Mouse (Mus musculus): ENCODE results near the gene Sec14l5.

Gene Sec14l5

DNA sequence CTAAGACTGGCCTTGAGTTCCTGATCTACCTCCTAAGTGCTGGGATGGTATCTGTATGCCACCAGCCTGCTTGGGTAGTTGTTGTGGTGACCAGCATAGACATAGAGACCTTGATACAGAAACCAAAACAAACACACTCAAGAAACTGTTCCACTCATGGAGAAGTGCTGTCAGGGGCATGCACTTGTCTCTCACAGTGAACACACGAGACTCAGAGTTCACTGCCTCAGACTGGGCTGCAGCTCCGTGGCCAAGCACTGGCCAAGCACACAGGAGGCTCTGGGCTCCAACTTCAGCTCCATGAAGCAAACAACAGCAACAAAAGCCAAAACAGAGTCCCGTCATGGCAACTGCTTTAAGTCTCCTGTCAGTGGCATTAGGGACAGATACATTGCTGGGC lies 8.1 kb downstream of the Sec14l5 start:
- no peak for DNase-seq

DNA sequence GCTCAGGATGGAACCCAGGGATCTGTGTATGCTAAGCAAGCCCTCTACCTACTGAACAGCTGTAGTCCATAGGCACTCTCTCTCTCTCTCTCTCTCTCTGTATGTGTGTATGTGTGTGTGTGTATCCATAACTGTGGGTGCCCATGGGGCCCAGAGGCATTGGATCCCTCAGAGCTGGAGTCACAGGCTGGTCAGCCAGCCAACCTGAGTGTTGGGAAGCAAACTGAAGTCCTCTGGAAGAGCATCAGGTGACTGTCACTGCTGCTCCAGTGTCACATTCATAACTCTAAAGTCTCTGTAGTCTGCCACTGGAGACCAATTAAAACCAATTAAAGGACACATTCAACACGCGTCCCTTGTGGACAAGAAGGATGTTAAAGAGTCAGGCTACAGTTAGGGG lies 9.6 kb downstream of the Sec14l5 start:
- DNase-seq = no peak

DNA sequence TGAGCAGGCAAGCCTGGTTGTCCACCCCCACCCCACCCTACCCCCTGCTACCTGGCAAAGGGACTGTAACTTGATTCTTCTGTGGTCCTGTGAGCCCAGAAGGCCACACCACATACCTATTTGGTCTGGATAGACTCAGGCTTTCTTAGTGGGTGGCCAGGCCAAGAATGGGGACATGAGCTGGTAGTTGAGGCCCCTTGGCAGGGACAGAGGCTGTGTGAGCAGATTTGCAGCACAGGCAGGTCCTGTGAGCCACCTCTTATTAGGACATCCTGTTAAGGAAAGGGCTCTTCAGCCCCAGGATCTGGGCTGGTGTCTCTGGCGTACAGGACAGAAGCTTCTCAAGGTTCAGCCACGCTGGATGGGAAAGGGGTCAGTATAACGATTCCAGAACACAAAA lies 10.2 kb downstream of the Sec14l5 start:
- no peak for DNase-seq

GRCm38 (mm10) chr16:5159248-5159647 lies 12.3 kb downstream of the Sec14l5 start:
- no peak for DNase-seq

GRCm38 (mm10) chr16:5164327-5164726 lies 17.4 kb downstream of the Sec14l5 start:
- no peak for DNase-seq

- DNase-seq = no peak
Measured at GRCm38 (mm10) chr16:5168038-5168437, 21.1 kb downstream of the Sec14l5 start.

DNA sequence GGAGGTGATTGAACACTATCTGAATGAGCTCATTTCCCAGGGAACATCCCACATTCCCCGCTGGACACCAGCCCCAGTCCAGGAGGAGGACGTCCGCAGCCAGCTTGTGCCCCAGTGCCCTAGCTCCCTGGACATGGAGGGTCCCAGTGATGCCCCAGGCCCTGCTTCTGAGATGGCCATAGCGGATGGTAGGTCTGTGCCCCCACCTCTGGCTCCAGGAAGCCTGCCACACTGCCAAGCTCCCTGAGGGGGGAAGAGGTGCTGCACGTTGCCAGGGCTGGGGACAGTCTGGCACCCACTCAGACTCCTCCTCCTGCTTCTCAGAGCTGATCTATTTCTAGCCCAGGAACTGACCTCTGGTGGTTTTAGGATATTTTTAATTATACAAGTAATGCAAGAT lies 21.9 kb downstream of the Sec14l5 start:
- no peak for DNase-seq

DNA sequence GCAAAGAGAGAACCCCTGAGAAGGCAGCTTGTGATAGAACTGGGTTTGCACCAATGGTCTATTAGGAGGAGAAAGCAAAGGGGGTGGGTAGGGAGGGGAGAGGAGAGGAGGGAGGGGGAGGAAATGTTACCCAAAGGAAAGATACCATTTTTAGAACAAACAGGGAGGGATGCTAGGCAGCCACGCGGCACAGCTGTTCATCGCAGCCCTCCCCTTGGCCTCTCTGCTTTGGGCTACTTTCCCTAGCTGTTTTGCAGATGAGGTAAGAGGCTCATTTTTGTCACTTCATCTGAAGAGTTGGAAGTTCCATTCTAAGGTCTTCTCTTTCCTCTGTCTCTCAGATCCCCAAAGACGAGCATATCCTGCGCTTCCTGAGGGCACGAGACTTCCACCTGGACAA lies 25.7 kb downstream of the Sec14l5 start:
- DNase-seq = no peak

- DNase-seq = no peak
Measured at GRCm38 (mm10) chr16:5183310-5183975, 36.5 kb downstream of the Sec14l5 start.

- DNase-seq = no peak
Measured at GRCm38 (mm10) chr16:5184101-5184500, 37.2 kb downstream of the Sec14l5 start.

DNA sequence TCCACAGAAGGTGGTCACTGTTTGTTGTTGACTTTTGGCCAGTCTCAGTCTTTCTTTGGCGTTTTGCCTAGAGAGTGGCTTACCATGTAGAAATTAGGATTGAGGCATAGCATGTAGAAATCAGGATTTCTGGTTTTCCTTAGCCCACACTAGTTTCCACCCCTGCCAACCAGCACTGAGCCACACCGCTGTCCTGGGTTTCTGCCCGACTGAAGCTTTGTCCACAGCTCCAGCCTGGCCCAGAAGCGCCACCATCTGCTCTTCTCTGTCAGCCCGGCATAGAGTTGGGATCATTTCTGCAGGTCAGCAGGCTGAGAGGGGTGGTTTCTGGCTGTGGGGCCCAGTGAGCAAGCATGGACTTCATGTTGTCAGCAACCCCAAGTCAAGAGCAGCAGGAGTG lies 38.0 kb downstream of the Sec14l5 start:
- peak; percentile 46 for DNase-seq

DNA sequence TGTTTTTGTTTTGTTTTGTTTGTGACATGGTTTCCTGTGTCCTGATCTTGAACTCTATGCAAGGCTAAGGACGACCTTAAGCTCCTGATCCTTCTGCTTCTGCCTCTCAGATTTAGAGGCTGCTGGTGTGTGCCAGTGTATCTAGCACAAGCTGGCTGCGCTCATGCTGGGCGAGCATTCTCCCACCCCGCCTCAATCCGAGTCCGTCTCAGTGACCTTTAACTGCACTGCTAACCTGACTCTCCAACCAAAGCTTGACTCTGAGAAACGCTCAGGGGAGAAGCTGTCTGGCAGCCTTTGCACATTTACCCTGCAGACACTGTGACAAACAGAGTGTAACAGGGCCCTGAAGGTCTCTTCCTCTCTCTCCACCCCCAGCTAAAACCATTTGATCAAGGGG lies 38.8 kb downstream of the Sec14l5 start:
- no peak for DNase-seq

- DNase-seq = peak; percentile 58
Measured at GRCm38 (mm10) chr16:5186234-5186633, 39.3 kb downstream of the Sec14l5 start.

DNA sequence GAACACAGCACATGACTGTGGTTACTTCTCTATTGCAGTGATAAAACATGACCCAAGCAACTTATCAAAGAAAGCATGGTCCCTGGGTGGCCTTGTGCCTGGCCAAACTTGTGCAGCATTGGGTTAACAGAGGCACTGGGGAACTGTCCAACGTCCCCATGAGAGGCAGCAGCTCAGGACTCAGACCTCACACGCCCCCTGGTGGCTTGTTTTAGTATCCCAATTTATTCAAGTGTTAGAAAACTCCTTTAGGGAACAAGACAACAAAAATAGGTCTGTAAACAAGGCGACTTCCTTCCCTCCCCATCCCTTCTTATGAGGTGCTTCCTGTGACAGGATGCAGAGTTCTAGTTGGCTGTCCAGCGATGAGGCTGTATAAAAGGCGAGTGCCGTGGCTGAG lies 48.2 kb downstream of the Sec14l5 start:
- DNase-seq = peak; percentile 54

DNA sequence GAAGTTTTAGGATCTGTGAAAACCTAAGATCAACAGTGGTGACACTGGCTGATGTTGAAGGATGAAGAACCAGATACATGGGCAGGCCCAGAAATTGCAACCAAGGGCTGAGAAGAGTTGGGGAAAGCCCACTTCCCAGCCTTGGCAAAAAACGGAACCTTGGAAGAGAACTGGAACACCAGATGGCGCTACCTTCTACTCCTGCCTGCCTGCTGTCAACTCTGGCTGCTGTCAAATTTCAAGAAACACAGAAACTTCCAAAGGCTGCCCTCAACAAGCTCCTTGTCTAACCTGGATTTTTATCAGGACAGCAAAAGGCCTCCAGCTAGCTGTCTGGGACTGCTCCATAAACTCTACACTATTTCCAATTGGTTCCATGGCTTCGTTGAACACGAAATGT lies 55.8 kb downstream of the Sec14l5 start:
- no peak for DNase-seq

- DNase-seq = no peak
Measured at GRCm38 (mm10) chr16:5203200-5203599, 56.3 kb downstream of the Sec14l5 start.

GRCm38 (mm10) chr16:5203668-5204433 lies 56.9 kb downstream of the Sec14l5 start, which contains the start of gene Nagpa:
TSS of gene Nagpa (minus strand) at chr16:5204012.
- peak; percentile 75 for DNase-seq

DNA sequence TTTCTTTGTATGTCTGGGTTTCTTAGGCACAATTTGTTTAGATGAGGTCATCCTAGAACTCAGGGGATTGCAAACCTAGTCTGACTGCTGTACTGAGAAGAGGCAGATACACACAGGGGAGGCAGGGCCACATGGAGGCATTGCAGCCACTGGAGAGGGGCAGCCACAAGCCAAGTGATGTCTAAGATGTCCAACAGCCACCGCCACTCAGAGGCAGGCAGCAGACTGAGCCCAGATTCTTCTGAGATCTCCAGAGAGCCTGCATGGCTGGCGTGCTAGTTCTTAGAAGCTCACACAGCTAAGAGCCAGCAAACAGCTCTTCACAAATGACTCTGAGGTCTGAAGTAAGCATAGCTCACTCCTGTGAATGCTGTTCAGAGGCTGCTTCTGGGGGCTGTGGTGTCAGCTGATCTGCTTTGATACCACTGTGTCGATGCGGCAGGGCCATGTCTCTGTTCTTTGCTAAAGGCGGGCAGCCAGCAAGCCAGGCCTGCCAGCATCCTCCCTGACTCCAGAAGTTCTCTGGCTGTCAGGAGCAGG lies 58.6 kb downstream of the Sec14l5 start:
- DNase-seq = no peak

DNA sequence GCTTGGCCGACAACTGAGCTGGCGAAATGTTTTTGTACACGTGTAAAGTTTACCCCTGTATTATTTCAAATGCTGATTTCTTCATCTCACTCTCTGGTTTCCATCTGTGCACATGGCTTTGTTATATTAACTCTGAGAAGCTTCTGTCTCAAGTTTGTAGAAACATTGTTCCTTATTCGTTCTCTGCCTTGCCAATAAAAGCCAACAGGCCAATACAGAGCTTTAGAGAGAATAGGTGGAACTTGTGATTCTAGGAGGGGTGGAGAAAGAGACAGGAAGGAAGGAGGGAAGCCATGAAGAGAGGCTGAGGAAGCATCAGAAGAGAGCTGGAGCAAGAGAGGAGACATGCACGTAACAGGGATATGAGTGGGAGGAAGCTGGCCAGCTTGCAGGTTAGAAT lies 59.1 kb downstream of the Sec14l5 start:
- DNase-seq = no peak

DNA sequence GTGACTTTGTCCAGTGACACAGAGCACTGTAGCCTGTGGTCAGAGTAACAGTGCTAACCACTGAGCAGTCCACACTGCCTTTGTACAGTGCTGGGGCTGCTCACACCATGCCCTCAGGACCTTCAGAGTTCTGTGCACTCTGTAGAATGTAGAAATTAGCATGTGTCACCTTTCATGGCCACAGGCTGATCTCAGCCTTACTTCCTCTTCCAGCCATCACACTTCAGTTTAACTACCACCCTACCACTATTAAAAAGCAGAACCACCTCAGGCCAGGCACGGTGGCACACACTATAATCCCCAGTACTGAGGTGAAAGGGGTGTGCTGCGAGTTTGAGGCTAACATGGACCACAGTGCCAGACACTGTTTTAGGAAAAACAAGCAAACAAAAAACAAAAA lies 63.5 kb downstream of the Sec14l5 start:
- no peak for DNase-seq

DNA sequence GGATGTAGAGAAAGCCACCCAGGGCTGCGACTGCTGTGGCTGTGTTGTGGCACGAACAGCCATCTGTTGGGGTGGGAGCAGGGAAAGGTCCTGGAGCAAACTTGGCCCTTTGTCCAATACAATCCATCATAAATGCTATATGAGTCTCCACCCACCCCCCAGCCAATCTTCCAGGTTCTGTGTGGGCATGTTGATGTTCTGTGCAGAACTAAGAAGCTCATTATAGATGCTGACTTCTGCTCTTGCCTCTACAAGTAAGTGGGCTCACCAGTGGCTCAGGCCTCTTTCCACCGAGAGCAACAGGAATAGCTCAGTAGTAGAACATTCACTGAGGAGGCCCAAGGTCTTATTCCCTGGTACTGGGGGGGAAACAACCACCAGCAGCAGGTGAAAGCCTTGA lies 65.2 kb downstream of the Sec14l5 start:
- no peak for DNase-seq

DNA sequence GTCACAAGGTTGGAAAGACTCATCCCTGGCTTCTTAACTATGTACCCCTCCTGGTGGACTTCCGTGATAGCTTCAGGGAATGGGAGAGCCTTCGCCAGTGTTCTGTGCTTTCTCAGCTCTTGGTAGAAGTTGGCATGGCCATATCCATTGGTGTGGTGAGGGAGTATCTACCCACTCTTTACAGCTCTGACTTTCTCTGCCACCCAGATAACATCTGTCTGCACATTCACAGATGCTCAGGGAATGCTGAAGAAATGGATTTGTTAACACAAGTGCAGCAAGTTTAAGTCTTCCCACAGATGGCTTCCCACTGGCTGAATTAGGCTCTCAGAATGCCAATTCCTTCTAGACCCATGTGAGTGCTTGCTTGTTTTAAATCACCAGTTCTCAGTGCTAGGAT lies 67.2 kb downstream of the Sec14l5 start:
- no peak for DNase-seq

DNA sequence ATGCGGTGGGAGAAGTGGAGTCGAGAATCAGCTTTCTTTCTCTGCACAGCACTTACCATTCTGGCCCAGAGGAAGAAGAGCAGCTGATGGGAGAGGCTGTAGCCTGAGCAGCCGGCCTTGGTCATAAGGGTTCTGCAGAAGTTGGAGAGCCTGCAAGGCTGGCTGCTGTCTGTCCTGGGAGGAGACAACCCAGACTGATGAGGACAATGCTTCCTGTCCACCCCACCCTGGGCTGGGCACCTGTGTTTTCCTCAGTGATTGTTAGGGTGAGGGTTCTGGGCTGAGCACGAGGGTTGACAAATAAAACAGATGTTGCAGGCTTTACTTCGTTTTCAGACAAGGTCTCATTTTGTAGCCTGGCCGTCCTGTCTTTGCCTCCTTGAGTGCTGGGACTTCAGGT lies 69.8 kb downstream of the Sec14l5 start:
- DNase-seq = no peak
